Mouse (Mus musculus) induced T-regulatory cell, adult 2 months (primary cell): ENCODE measurements around the gene Actr8.
A peak's percentile ranks its signal among the peaks of the same experiment; 100 is the strongest.

Experiments used
- DNase-seq: peaks from one replicate; pipeline ENCODE4 v3.0.0-alpha.2; 2012; ENCODE audit warnings: low read depth

Gene Actr8

DNA sequence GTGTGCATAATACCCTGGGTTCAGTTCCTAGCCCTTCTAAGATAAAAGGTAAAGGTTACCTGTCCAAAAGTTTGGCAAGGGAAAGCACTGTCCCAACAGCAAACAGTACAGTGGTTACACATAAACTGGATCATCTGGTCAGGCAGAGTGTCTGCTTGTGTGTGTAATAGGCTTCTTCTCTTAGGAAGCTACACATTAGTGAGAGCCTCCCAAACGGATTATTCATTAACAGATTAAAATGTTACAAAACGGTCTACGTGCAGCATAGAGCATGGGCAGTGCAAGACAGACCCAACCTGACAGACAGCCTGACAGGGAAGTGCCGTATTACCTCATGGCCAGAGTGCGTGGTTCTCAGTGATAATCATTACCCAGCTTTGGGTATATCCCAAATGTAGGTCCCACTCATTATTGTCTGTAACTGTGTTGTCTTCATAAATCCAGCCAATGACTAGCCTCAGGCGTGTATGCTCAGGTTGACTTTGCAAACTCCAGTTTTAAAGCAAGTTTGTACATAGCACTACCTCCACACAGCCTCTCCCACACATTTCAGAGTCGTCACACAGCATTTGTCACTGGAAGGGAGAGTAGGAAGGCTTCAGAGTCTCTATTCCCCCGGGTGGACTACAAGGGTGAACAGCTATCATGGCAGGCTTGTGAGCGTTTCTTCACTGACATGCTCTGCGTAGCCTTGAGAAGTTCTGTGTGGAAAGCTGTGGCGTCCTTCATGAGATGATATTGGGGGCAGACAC is 18.0 kb downstream of the Actr8 start:
- DNase-seq, result no peak

GRCm38 (mm10) chr14:29997345-29997744 is 19.2 kb downstream of the Actr8 start:
- no peak for DNase-seq

GRCm38 (mm10) chr14:29998747-29999474 is 20.8 kb downstream of the Actr8 start:
- no peak for DNase-seq

- DNase-seq, result no peak
Observed at GRCm38 (mm10) chr14:29999475-29999811, 21.3 kb downstream of the Actr8 start.

DNA sequence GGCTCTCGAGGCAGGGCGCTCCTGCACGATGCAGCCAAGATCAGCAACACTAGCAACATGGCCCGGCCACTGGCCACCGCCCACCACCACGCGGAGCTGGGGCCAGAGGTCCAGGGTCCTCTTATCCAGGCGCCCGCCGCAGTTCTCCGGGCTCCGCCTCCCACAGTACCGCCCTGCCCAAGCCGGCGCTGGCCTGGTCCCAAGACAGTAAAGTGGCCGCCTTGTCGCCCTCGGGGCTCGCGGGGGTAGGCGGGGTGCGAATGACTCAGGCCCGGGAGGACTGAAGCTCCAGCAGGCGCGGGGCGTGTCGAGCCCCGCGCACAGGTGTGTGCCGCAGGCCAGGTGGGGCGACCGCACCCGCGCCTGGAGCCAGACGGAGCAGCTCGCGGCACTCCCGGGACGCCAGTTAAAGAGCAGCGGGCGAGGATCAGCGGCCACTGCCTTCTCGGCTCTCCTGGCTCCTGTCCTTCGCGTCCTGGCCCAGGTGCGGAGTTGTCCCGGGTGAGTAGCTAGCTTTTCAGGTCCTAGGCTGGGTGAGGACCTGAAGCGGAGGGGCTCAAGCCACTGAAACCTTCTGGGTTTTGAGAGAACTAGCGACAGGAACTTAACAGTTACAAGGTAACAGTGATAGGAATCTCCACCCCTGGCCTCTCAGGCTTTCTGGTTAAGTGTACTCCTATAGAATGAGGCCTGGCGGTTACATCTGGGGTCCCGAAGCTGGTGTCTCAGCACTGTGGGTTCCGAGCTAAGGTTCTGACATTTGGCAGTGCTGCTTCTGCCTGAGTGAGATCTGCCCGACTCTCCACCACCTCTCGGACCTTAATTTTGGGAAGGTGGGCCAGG is 30.8 kb downstream of the Actr8 start, which contains the start of the genes Il17rb and Chdh:
Il17rb (minus strand) TSS at position 164 of the 843 bp plus-strand sequence.
Chdh (plus strand) TSS at position 291 of the 843 bp plus-strand sequence.
- peak; percentile 51 for DNase-seq

- peak; percentile 35 for DNase-seq
Observed at GRCm38 (mm10) chr14:30009864-30010560, 31.9 kb downstream of the Actr8 start.

DNA sequence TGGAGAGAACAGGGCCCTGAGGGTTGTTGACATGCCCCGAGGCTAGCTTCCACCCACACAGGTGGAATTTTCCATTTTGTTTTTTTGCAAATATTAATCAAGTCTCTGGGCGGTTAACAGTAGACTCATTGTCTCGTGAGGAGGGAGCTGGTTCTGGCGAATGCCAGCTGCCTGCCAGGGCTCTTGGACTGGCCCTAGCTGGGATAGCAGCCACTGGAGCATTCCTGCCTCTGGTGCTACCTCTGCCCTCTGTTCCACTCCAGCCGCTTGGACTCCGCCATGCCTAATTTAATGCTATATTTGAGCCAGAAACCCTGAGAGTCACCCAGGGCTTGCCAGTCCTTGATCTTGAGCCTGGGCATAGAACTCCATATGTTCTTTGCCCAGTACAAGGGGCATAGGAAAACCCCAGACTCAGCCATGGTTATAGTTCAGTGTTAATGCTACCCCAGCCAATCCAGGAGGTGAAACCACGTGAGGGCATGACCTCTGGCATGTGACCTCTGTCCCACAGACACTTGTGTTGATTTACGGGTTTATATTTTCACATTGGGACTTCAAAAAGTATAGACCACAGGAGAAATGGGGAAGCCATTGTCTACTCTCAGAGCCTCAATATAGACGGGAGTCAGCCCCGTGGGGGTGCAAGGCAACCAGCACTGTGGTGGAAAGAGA is 33.9 kb downstream of the Actr8 start:
- no peak for DNase-seq

- peak; percentile 63 for DNase-seq
Observed at GRCm38 (mm10) chr14:30014487-30014886, 36.4 kb downstream of the Actr8 start.

DNA sequence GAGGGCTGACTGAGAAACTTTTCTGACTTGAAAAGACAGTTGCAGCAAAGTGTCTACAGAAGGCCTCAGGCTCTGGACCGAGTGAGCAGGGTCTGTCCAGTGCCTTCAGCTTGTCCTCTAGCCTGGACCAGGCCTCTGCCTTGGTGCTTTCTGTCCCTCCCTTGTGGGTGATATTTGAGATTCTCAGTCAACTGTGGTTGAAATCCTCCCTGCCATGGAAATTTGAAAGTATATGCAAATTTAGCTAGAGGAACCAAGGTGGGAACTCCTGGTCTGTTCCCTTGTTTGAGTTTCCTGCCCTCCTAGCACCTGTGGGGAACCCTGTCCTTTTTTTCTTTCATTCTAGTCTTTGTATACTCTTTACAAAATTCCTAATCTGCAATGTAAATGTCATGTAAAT is 36.9 kb downstream of the Actr8 start:
- DNase-seq, result no peak

DNA sequence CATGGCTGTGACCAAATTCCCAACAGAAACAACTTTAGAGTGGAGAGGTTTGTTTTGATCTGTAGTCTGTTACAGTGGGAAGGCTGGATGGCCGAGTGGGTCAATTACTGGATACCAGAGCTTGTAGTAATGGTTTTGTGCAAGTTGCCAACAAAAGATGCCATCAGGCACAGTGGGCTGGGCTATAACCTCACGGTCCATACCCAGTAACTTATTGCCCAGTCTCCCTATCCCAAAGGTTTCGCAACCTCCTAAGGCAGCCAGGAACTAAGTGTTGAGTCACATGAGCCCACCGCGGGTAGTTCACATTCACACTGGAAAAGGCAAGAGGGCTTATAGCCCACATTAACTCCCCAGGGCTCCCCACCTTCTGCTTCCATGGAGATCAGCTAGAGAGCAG is 38.5 kb downstream of the Actr8 start:
- no peak for DNase-seq

- DNase-seq, result no peak
Observed at GRCm38 (mm10) chr14:30017794-30018462, 39.8 kb downstream of the Actr8 start.

GRCm38 (mm10) chr14:30018463-30018801 is 40.3 kb downstream of the Actr8 start:
- no peak for DNase-seq

DNA sequence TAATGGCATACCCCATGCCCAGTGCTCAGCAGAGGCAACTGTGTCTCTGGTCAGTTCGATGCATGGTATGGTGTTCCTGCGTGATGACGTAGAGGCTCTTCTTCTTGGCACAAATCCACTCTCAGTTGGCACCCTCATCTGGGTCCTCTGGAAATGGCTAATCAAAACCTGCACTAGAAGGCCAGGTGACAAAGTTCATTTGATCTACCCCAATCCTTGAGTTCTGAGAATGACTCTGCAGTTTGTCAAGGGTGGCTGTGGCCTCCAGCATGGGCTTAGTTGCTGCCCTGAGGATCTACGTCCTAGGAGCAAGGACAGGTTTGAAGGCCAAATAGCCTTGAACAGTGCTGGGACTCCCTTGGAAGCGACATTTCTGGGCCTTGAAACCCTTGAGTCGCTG is 40.7 kb downstream of the Actr8 start:
- DNase-seq, result no peak

DNA sequence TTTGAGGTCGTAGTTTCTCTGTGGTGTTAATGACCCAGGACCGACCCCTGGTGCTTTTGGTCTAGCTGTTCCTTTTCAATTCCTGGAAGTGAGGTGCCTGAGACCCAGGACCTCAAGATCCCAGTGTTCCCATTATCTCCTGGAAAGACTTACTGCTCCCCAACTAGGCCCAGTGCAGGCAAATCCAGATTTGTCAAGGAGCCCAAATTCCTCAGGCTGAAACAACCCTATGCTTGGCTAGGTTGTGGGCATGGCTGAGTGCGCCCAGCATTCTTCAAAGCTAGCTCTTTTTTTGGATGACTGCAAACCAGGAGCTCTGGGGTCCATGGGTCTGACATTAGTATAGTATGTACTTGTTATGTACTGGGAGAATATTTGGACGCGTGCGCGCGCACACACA is 41.2 kb downstream of the Actr8 start:
- DNase-seq, result no peak

GRCm38 (mm10) chr14:30019792-30020575 is 41.8 kb downstream of the Actr8 start:
- no peak for DNase-seq

- no peak for DNase-seq
Observed at GRCm38 (mm10) chr14:30022471-30022870, 44.3 kb downstream of the Actr8 start.

- peak; percentile 49 for DNase-seq
Observed at GRCm38 (mm10) chr14:30024387-30024786, 46.2 kb downstream of the Actr8 start.

GRCm38 (mm10) chr14:30027378-30027777 is 49.2 kb downstream of the Actr8 start:
- DNase-seq, result peak; percentile 73

DNA sequence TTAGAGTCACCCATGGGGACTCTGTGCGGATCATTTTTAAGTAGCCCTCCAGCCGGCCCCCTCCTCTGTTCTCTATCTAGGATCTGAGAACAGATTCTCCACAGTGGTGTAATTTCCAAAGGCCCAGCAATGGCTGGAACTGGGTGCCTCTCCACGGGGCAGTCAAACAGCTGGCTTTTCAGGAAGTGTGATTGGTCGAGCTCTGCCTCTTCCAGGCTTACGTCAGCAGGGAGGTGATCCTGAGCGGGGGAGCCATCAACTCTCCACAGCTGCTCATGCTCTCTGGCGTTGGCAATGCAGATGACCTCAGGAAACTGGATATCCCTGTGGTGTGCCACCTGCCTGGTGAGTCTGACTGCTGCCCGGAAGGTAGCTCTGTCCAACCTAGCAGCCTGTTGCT is 55.3 kb downstream of the Actr8 start:
- no peak for DNase-seq

GRCm38 (mm10) chr14:30038431-30038830 is 60.3 kb downstream of the Actr8 start:
- no peak for DNase-seq
